Mouse (Mus musculus): ENCODE data around the gene Gm21497.
"Not testable (repeated sequence)": the region's sequence is repeated elsewhere in the genome, so short reads cannot be mapped to it uniquely, and the experiment has no call there.

Gene Gm21497

DNA sequence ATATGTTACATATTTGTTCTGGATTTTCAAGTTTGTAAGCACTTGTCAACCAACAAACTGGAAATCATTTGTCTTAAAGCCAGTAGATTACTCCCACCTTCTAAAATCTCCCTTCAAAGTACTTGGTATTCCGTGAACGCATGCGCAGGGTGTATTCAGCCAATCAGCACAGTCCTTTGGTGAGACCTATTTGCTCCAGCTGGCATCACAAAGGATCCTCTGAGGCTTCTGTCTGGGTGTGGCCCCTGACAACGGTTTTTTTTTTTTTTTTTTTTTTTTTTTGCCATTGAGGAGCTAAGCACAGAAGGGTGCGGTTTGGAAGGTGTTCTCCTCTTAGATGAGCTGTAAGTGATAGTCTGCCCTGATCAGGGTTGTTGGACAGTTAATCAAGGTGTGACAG lies at the start of gene Gm21497:
Gene Gm21497 (plus strand): TSS at position 301 of the 400 bp plus-strand sequence.
- DNase-seq (ENCODE audit: low spot score in 2 of 2), result not testable (repeated sequence)
